Mouse (Mus musculus) spleen, adult 2 months (tissue): ENCODE measurements at regions not wholly inside any gene's neighbourhood (a gene's known extent, or its start where the extent isn't known, plus 50 kb on each side); places are given as distances from the start of the nearest gene placed in this dataset.

Source experiments
- DNase-seq, 2 experiments: peaks; one replicate each; pipeline versions ENCODE4 v3.0.0 to v3.0.0-alpha.2; 2012 to 2021; ENCODE audit warnings: low spot score in 2 of 2, low read depth in 1 of 2
- H3K27ac ChIP-seq: fragments of 200-500 bp; 2 replicates; pipeline ENCODE4 v1.5.1; 2012; ENCODE audit warnings: low read length, inconsistent platforms; ENCODE audit not compliant: insufficient read depth
- H3K27me3 ChIP-seq: fragments of 200-500 bp; 2 replicates; pipeline ENCODE4 v1.6.1; 2012; ENCODE audit warnings: mild to moderate bottlenecking, moderate library complexity, low read length, inconsistent platforms; ENCODE audit not compliant: control insufficient read depth, insufficient read depth
- H3K36me3 ChIP-seq: fragments of 200-500 bp; 2 replicates; pipeline ENCODE4 v1.6.1; 2012; ENCODE audit warnings: mild to moderate bottlenecking, low read length, inconsistent platforms; ENCODE audit not compliant: control insufficient read depth, insufficient read depth
- H3K4me1 ChIP-seq: fragments of 200-500 bp; 2 replicates; pipeline ENCODE4 v1.6.1; 2011; ENCODE audit warnings: inconsistent platforms; ENCODE audit not compliant: control insufficient read depth, insufficient read depth, insufficient read length
- H3K4me3 ChIP-seq: fragments of 200-500 bp; 2 replicates; pipeline ENCODE4 v1.5.1; 2011; ENCODE audit warnings: mild to moderate bottlenecking, inconsistent platforms; ENCODE audit not compliant: insufficient read depth, insufficient read length; ENCODE audit errors: extremely low read depth
- CTCF ChIP-seq: fragments of 200-500 bp; IDR thresholded peaks from 2 replicates; pipeline ENCODE4 v1.5.1; 2011; ENCODE audit warnings: mild to moderate bottlenecking, inconsistent platforms; ENCODE audit not compliant: insufficient read depth, insufficient read length, insufficient replicate concordance; ENCODE audit errors: extremely low read depth
- POLR2A ChIP-seq: fragments of 200-500 bp; IDR thresholded peaks from 2 replicates; pipeline ENCODE4 v1.6.1; 2011; ENCODE audit warnings: low read depth, low read length, inconsistent platforms
- WGBS: fragments of 180-500 bp; shearing (Covaris S2); methylation state at CpG from one replicate; pipeline ENCODE4 v1.1.7; 2018; 5-methylcytosine and 5-hydroxymethylcytosine counted together

DNA sequence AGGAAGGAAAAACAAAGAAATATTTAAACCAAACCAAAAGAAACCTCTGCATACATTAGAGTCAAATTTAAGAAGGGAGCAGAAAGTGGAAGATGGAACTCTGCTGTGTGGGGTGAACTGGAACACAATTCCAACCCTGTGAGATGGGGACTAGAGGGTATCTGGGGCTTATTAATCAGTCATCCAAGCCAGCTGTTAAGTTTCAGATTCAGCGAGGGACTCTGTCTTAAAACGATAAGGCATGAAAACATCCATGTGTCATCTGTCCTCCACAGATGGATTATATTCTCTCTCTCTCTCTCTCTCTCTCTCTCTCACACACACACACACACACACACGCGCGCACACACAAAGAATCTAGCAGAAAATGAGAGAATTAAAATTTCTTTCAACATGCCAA lies 147.6 kb upstream of the Marcks start:
- TF ChIP-seq CTCF (no peak), POLR2A (no peak)
- 96% methylated on average over 5 of the region's 5 CpGs for WGBS

DNA sequence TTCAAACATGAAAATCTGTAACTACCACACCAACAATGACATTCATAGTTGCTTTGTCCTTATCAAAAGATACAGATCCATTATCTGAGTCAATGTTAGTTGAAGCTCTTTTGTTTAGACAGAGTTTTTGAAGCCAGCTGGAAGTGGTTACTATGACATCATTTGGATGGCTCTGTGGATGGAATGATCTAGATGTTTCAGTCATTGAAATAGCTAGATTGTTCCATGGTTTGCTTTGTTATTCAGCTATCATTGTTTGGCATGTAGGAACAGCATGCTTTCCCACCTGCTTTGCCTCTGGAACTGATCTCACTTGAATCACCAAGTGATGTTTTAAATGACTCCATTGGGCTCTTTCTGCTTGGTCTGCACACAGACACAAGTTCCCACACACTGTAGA lies 144.2 kb upstream of the Marcks start:
- Histone ChIP-seq H3K4me3 (no peak overlapping the region), H3K4me1 (peaks cover 2% of the 10 kb centered on the region; the same call in 1 of the 2 replicates), H3K27me3 (no peaks in the 10 kb centered on the region), H3K36me3 (no peaks in the 10 kb centered on the region), H3K27ac (no peak overlapping the region)
- TF ChIP-seq CTCF (no peak), POLR2A (no peak)
- DNase-seq = no peak

More for the DNA sequence above, 147.6 kb upstream of the Marcks start:
- H3K27ac ChIP-seq = no peak overlapping the region
- no peaks in the 10 kb centered on the region for H3K36me3 ChIP-seq
- H3K4me1 ChIP-seq = peaks cover 9% of the 10 kb centered on the region; the same call in 1 of the 2 replicates
- DNase-seq = no peak
- H3K4me3 ChIP-seq = no peak overlapping the region
- H3K27me3 ChIP-seq = no peaks in the 10 kb centered on the region

- TF ChIP-seq CTCF = no peak
- no peak for TF ChIP-seq POLR2A
- WGBS = 81% methylated on average over 4 of the region's 4 CpGs
- no peak for DNase-seq
Observed at GRCm38 (mm10) chr10:37280823-37281222, 142.1 kb upstream of the Marcks start.

GRCm38 (mm10) chr10:37280150-37280820 lies 141.6 kb upstream of the Marcks start:
- DNase-seq = no peak
- no peak overlapping the region for H3K4me3 ChIP-seq
- H3K36me3 ChIP-seq = no peaks in the 10 kb centered on the region
- TF ChIP-seq CTCF (no peak), POLR2A (no peak)
- H3K4me1 ChIP-seq = peaks cover 2% of the 10 kb centered on the region; the same call in 1 of the 2 replicates
- 73% methylated on average over 6 of the region's 6 CpGs for WGBS
- H3K27me3 ChIP-seq = no peaks in the 10 kb centered on the region
- H3K27ac ChIP-seq = no peak overlapping the region

More at GRCm38 (mm10) chr10:37280823-37281222, 142.1 kb upstream of the Marcks start:
- no peak overlapping the region for H3K4me3 ChIP-seq
- no peak overlapping the region for H3K27ac ChIP-seq
- H3K4me1 ChIP-seq = peaks cover 2% of the 10 kb centered on the region; the same call in 1 of the 2 replicates
- H3K27me3 ChIP-seq = no peaks in the 10 kb centered on the region
- no peaks in the 10 kb centered on the region for H3K36me3 ChIP-seq

DNA sequence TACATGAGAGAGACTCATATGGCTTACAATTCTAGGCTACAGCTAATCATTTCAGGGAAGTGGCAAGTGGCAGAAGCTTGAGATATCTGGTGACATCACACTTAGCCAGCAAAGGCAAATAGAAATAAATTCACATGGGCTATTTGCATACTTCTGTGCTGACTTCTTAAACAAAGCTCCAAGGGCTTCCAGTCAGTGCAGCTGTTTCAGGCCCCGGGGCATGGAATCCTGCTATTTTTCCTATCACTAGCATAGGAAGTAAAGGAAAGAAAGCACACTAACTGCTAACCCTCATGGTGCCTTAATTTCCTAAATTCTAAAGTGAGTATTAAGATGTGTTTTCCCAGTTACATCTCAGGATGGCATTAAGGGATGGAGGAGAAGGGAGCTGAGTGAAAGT lies 140.6 kb upstream of the Marcks start:
- Histone ChIP-seq H3K36me3 (no peaks in the 10 kb centered on the region), H3K4me1 (peaks cover 2% of the 10 kb centered on the region; the same call in 1 of the 2 replicates), H3K27ac (no peak overlapping the region), H3K4me3 (no peak overlapping the region), H3K27me3 (no peaks in the 10 kb centered on the region)
- no peak for DNase-seq
- 90% methylated on average over 1 of the region's 1 CpGs for WGBS
- no peak for TF ChIP-seq POLR2A

- 49% methylated on average over 1 of the region's 1 CpGs for WGBS
- TF ChIP-seq CTCF (no peak), POLR2A (no peak)
- Histone ChIP-seq H3K4me1 (peaks cover 2% of the 10 kb centered on the region), H3K36me3 (no peaks in the 10 kb centered on the region), H3K27me3 (no peaks in the 10 kb centered on the region), H3K4me3 (no peak overlapping the region), H3K27ac (no peak overlapping the region)
- no peak for DNase-seq
Observed at GRCm38 (mm10) chr10:37275857-37276256, 137.1 kb upstream of the Marcks start.

DNA sequence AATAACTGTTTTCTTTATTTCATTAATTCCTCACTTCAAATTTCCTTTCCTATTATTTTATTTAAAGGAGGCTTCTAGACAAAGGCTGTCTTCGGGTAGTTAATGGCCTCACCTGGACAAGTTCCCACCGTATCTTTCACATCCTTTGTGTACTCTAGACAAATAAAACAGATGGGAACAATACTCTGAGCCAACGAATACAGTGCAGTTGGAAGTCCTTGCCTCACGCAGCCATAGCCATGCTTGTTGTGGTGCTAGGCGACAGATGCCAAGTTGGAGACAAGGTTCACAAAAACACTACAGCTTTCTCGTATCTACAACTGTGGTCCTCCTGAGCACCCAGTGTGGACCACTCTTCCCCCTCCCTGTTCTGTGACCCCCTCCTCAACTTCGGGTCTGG lies 136.6 kb upstream of the Marcks start:
- Histone ChIP-seq H3K4me1 (peaks cover 2% of the 10 kb centered on the region), H3K36me3 (no peaks in the 10 kb centered on the region), H3K4me3 (no peak overlapping the region), H3K27me3 (no peaks in the 10 kb centered on the region), H3K27ac (no peak overlapping the region)
- no peak for DNase-seq
- WGBS = 89% methylated on average over 7 of the region's 7 CpGs
- TF ChIP-seq CTCF (no peak), POLR2A (no peak)
